Mouse (Mus musculus): ENCODE results near the gene Hexim1. TPM values are rescaled to one million over a fixed set of nuclear protein-coding genes. Genes with fewer than 3 reads are reported as not detected.

Gene Hexim1
- polyA plus RNA-seq, 1 experiment from 2014 or later: 3.9 TPM

DNA sequence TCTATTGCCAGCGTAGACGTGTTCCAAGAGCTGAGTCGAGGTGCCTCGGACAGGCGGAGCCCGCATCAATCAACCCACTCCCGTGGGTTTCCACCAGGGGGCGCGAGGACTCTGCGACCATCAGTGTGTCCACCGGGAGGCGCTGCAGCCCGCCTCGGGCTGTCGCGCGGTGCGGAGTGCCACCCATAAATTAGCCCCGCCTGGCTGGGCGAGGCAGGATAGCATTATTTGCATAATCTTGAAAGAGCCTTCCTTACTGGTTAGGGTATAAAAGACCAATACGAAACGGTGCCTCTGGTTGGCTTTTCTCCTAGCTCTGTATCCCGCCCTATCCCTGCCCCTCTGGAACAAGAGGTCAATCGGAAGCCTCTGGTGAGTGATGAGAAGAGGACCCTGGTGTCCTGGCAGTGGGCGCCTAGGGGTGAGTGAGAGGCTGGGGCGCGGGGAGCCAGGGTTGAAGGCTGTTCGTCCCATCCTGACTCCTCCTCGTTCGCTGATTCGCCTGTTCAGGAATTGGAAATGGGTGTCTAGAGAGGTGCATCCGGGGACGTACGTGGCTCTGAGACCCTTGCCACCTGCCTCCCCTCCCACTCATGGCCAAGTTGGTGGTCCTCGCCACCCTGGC, 13.2 kb upstream of the Hexim1 start:
- H3K36me3 ChIP-seq (ENCODE audit: control insufficient read depth, insufficient read depth, low read length): no peaks in the 10 kb centered on the region
- WGBS: under 1% methylated on average over 35 of the region's 35 CpGs
- DNase-seq: peak; percentile 94
- H3K9me3 ChIP-seq (ENCODE audit: control insufficient read depth, low read length): no peaks in the 10 kb centered on the region
- peaks cover 30% of the 10 kb centered on the region for H3K27me3 ChIP-seq (ENCODE audit: control insufficient read depth, insufficient read depth, low read length)
- peaks cover 4% of the 10 kb centered on the region; the same call in 1 of the 2 replicates for H3K4me1 ChIP-seq (ENCODE audit: control insufficient read depth, insufficient read depth, low read length)
- peak overlapping the region; percentile 29 for H3K4me3 ChIP-seq (replicated peaks; ENCODE audit: low read depth, low read length)
- H3K9ac ChIP-seq (replicated peaks; ENCODE audit: low read length): no peak overlapping the region; the same call in 1 of the 2 replicates
- peak overlapping the region; percentile 64 for H3K4me2 ChIP-seq (ENCODE audit: low read length)
- H3K27ac ChIP-seq (replicated peaks; ENCODE audit: low read depth, low read length): no peak overlapping the region
- ATAC-seq (ENCODE audit: low FRiP score, low TSS enrichment): peak; percentile 79

DNA sequence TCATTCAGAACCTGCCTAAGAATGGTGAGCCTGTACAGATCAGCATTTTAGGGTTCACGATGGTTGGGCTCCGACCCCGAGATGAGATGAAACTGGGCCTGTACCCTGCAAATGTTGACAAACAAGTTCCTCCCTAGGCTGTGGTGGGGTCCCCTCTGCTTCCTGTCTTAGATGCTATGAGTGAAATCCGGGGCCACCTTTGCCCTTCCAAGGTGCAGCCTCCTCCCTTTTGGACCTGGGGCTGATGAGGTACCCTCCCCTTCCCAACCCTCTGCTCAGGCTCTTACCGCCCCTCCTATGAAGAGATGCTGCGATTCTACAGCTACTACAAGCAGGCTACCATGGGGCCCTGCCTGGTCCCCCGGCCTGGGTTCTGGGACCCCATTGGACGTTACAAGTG, 12.4 kb upstream of the Hexim1 start:
- H3K4me1 ChIP-seq (ENCODE audit: control insufficient read depth, insufficient read depth, low read length): peaks cover 4% of the 10 kb centered on the region; the same call in 1 of the 2 replicates
- DNase-seq: no peak
- no peaks in the 10 kb centered on the region for H3K36me3 ChIP-seq (ENCODE audit: control insufficient read depth, insufficient read depth, low read length)
- no peak for ATAC-seq (ENCODE audit: low FRiP score, low TSS enrichment)
- H3K9ac ChIP-seq (replicated peaks; ENCODE audit: low read length): no peak overlapping the region; the same call in 1 of the 2 replicates
- peak overlapping the region; percentile 29 for H3K4me3 ChIP-seq (replicated peaks; ENCODE audit: low read depth, low read length)
- H3K9me3 ChIP-seq (ENCODE audit: control insufficient read depth, low read length): no peaks in the 10 kb centered on the region
- H3K27ac ChIP-seq (replicated peaks; ENCODE audit: low read depth, low read length): no peak overlapping the region
- WGBS: 53% methylated on average over 8 of the region's 8 CpGs
- H3K4me2 ChIP-seq (ENCODE audit: low read length): peak overlapping the region; percentile 64
- H3K27me3 ChIP-seq (ENCODE audit: control insufficient read depth, insufficient read depth, low read length): peaks cover 30% of the 10 kb centered on the region

DNA sequence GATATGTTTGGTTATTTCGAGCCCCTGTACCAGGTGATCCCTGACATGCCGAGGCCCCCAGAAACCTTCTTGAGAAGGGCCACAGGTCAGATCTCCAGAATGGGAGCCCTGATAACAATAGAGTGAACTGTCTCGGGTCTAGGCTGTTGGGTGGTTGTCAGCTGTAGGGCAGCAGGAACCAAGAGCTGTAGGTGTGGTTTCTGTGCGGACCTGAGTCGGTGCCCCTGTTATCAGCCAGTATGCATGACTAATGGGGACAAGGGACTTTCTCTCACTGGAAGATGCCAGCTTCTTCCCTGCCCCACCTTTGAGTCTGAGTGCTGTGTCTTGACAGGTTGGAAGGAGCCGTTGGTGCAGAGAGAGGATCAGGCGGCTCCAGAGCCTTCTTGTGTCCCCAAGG, 11.6 kb upstream of the Hexim1 start:
- no peaks in the 10 kb centered on the region for H3K36me3 ChIP-seq (ENCODE audit: control insufficient read depth, insufficient read depth, low read length)
- 77% methylated on average over 7 of the region's 7 CpGs for WGBS
- no peak for ATAC-seq (ENCODE audit: low FRiP score, low TSS enrichment)

DNA sequence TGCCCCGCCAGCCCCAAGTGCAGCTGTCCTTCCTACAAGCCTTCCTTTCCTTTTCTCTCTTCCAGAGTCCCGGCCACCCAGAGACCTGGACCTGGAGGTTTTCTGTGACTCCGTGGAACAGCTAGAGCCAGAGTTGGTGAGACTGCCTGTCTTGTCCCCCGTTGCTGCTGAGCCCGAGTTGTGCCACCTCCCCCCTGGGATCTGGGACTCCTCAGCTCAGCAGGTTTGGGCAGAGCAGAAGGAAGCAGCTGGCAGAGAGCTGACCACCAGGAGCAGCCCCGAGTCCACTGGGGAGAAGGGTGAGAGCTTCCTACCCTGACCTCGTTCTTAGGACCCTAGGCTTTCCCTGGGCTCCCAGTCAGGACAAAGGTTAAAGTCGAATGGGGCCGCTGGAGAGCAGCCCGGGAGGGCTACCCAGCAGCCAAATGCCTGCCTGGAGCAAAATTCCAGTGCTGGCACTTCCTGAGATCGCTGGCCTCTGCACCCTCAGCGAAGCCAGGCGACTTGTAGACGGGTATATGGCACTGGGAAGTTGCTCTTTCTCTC, 10.8 kb upstream of the Hexim1 start:
- WGBS: 63% methylated on average over 14 of the region's 14 CpGs
- no peaks in the 10 kb centered on the region for H3K36me3 ChIP-seq (ENCODE audit: control insufficient read depth, insufficient read depth, low read length)
- no peak overlapping the region for H3K4me3 ChIP-seq (replicated peaks; ENCODE audit: low read depth, low read length)
- H3K4me2 ChIP-seq (ENCODE audit: low read length): no peak overlapping the region
- no peak for ATAC-seq (ENCODE audit: low FRiP score, low TSS enrichment)
- no peak overlapping the region for H3K9ac ChIP-seq (replicated peaks; ENCODE audit: low read length)
- peaks cover 17% of the 10 kb centered on the region for H3K27me3 ChIP-seq (ENCODE audit: control insufficient read depth, insufficient read depth, low read length)
- H3K9me3 ChIP-seq (ENCODE audit: control insufficient read depth, low read length): no peaks in the 10 kb centered on the region
- H3K4me1 ChIP-seq (ENCODE audit: control insufficient read depth, insufficient read depth, low read length): peaks cover 4% of the 10 kb centered on the region; the same call in 1 of the 2 replicates
- H3K27ac ChIP-seq (replicated peaks; ENCODE audit: low read depth, low read length): no peak overlapping the region
- DNase-seq: no peak

More for the DNA sequence above, 11.6 kb upstream of the Hexim1 start:
- no peak for DNase-seq
- Histone ChIP-seq H3K9me3 (ENCODE audit: control insufficient read depth, low read length) (no peaks in the 10 kb centered on the region), H3K4me2 (ENCODE audit: low read length) (no peak overlapping the region), H3K27me3 (ENCODE audit: control insufficient read depth, insufficient read depth, low read length) (peaks cover 25% of the 10 kb centered on the region), H3K27ac (replicated peaks; ENCODE audit: low read depth, low read length) (no peak overlapping the region), H3K9ac (replicated peaks; ENCODE audit: low read length) (no peak overlapping the region), H3K4me1 (ENCODE audit: control insufficient read depth, insufficient read depth, low read length) (peaks cover 4% of the 10 kb centered on the region; the same call in 1 of the 2 replicates), H3K4me3 (replicated peaks; ENCODE audit: low read depth, low read length) (no peak overlapping the region)

DNA sequence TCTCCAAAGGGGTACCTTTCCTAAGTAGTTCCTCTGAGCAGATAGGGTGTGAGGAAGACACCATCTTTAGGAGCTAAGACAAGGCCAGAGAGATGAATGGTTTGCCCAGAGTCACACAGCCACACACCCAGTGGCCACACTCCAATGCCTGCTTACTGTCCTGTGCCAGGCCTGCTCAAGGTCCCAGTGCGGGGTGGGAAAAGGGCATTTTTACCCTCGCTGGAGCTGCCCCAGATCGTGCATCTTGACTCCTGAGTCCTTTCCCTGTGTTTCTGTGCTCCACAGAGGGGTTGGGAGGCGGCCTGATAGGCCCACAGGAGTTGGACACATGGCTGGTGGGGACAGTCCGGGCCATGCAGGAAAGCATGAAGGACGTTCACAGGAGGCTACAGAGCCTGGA, 10.2 kb upstream of the Hexim1 start:
- Histone ChIP-seq H3K27ac (replicated peaks; ENCODE audit: low read depth, low read length) (no peak overlapping the region), H3K4me2 (ENCODE audit: low read length) (no peak overlapping the region), H3K4me1 (ENCODE audit: control insufficient read depth, insufficient read depth, low read length) (peaks cover 4% of the 10 kb centered on the region; the same call in 1 of the 2 replicates), H3K4me3 (replicated peaks; ENCODE audit: low read depth, low read length) (no peak overlapping the region), H3K9me3 (ENCODE audit: control insufficient read depth, low read length) (no peaks in the 10 kb centered on the region), H3K9ac (replicated peaks; ENCODE audit: low read length) (no peak overlapping the region), H3K36me3 (ENCODE audit: control insufficient read depth, insufficient read depth, low read length) (no peaks in the 10 kb centered on the region), H3K27me3 (ENCODE audit: control insufficient read depth, insufficient read depth, low read length) (peaks cover 14% of the 10 kb centered on the region)
- DNase-seq (no peak), ATAC-seq (ENCODE audit: low FRiP score, low TSS enrichment) (no peak)
- WGBS: 88% methylated on average over 6 of the region's 6 CpGs

GRCm38 (mm10) chr11:103106386-103106785, 9.6 kb upstream of the Hexim1 start:
- WGBS: 72% methylated on average over 4 of the region's 4 CpGs
- Histone ChIP-seq H3K27me3 (ENCODE audit: control insufficient read depth, insufficient read depth, low read length) (peaks cover 14% of the 10 kb centered on the region), H3K9me3 (ENCODE audit: control insufficient read depth, low read length) (no peaks in the 10 kb centered on the region), H3K4me1 (ENCODE audit: control insufficient read depth, insufficient read depth, low read length) (peaks cover 6% of the 10 kb centered on the region), H3K27ac (replicated peaks; ENCODE audit: low read depth, low read length) (no peak overlapping the region), H3K4me2 (ENCODE audit: low read length) (no peak overlapping the region), H3K4me3 (replicated peaks; ENCODE audit: low read depth, low read length) (no peak overlapping the region), H3K36me3 (ENCODE audit: control insufficient read depth, insufficient read depth, low read length) (no peaks in the 10 kb centered on the region), H3K9ac (replicated peaks; ENCODE audit: low read length) (no peak overlapping the region)
- ATAC-seq (ENCODE audit: low FRiP score, low TSS enrichment) (no peak), DNase-seq (no peak)

- Histone ChIP-seq H3K9ac (replicated peaks; ENCODE audit: low read length) (no peak overlapping the region), H3K4me3 (replicated peaks; ENCODE audit: low read depth, low read length) (no peak overlapping the region), H3K9me3 (ENCODE audit: control insufficient read depth, low read length) (no peaks in the 10 kb centered on the region), H3K27me3 (ENCODE audit: control insufficient read depth, insufficient read depth, low read length) (peaks cover 26% of the 10 kb centered on the region), H3K4me2 (ENCODE audit: low read length) (peak overlapping the region; percentile 52), H3K4me1 (ENCODE audit: control insufficient read depth, insufficient read depth, low read length) (peaks cover 23% of the 10 kb centered on the region), H3K27ac (replicated peaks; ENCODE audit: low read depth, low read length) (no peak overlapping the region), H3K36me3 (ENCODE audit: control insufficient read depth, insufficient read depth, low read length) (no peaks in the 10 kb centered on the region)
- ATAC-seq (ENCODE audit: low FRiP score, low TSS enrichment) (no peak), DNase-seq (no peak)
- 19% methylated on average over 10 of the region's 10 CpGs for WGBS
Measured at GRCm38 (mm10) chr11:103111301-103111700, 4.7 kb upstream of the Hexim1 start.

GRCm38 (mm10) chr11:103111881-103112551, 4.0 kb upstream of the Hexim1 start:
- no peaks in the 10 kb centered on the region for H3K36me3 ChIP-seq (ENCODE audit: control insufficient read depth, insufficient read depth, low read length)
- ATAC-seq (ENCODE audit: low FRiP score, low TSS enrichment): no peak
- H3K4me1 ChIP-seq (ENCODE audit: control insufficient read depth, insufficient read depth, low read length): peaks cover 25% of the 10 kb centered on the region
- H3K4me2 ChIP-seq (ENCODE audit: low read length): peak overlapping the region; percentile 52
- H3K9ac ChIP-seq (replicated peaks; ENCODE audit: low read length): peak overlapping the region; percentile 39; the same call in 1 of the 2 replicates
- WGBS: 2% methylated on average over 28 of the region's 28 CpGs
- peak; percentile 40 for DNase-seq
- H3K9me3 ChIP-seq (ENCODE audit: control insufficient read depth, low read length): no peaks in the 10 kb centered on the region
- H3K4me3 ChIP-seq (replicated peaks; ENCODE audit: low read depth, low read length): peak overlapping the region; percentile 25
- H3K27me3 ChIP-seq (ENCODE audit: control insufficient read depth, insufficient read depth, low read length): peaks cover 26% of the 10 kb centered on the region
- H3K27ac ChIP-seq (replicated peaks; ENCODE audit: low read depth, low read length): no peak overlapping the region

Measured in midbrain, embryonic 14.5 days (tissue).